Mouse (Mus musculus) forebrain, embryonic 14.5 days (tissue): ENCODE data around the gene Rabac1. TPM values are rescaled to one million over a fixed set of nuclear protein-coding genes. Genes with fewer than 3 reads are reported as not detected.
A peak's percentile ranks its signal among the peaks of the same experiment; 100 is the strongest.

Experiments
- ATAC-seq: fragments of 200-750 bp; cut with Nextera tagmentation; 2 replicates; pipeline ENCODE4 v1.8.0; 2017; ENCODE audit warnings: mild to moderate bottlenecking, moderate library complexity
- DNase-seq: peaks from one replicate; pipeline ENCODE4 v3.0.0-alpha.2; 2015; ENCODE audit warnings: low spot score
- H3K27ac ChIP-seq: fragments of 300-500 bp; sonication (generic); 2 replicates; pipeline ENCODE4 v1.5.1; 2014; ENCODE audit warnings: low read depth, mild to moderate bottlenecking, control low read depth, low read length, moderate library complexity
- H3K27me3 ChIP-seq: fragments of 300-500 bp; sonication (generic); replicated peaks from 2 replicates; pipeline ENCODE4 v1.6.1; 2014; ENCODE audit warnings: low read length, control low read depth, mixed read lengths; ENCODE audit not compliant: control insufficient read depth, insufficient read depth
- H3K36me3 ChIP-seq: fragments of 300-500 bp; sonication (generic); 2 replicates; pipeline ENCODE4 v1.6.1; 2014; ENCODE audit warnings: low read length, control low read depth; ENCODE audit not compliant: control insufficient read depth, insufficient read depth
- H3K4me1 ChIP-seq: fragments of 300-500 bp; sonication (generic); 2 replicates; pipeline ENCODE4 v1.6.1; 2014; ENCODE audit warnings: antibody characterized with exemption, low read length, control low read depth; ENCODE audit not compliant: control insufficient read depth, insufficient read depth
- H3K4me2 ChIP-seq: fragments of 300-500 bp; sonication (generic); 2 replicates; pipeline ENCODE4 v1.6.1; 2014; ENCODE audit warnings: mild to moderate bottlenecking, control low read depth, low read length
- H3K4me3 ChIP-seq: fragments of 300-500 bp; sonication (generic); 2 replicates; pipeline ENCODE4 v1.5.1; 2014; ENCODE audit warnings: low read depth, low read length, control low read depth
- H3K9ac ChIP-seq: fragments of 300-500 bp; sonication (generic); 2 replicates; pipeline ENCODE4 v1.6.1; 2014; ENCODE audit warnings: mild to moderate bottlenecking, low read length, control low read depth, moderate library complexity
- H3K9me3 ChIP-seq: fragments of 300-500 bp; sonication (generic); replicated peaks from 2 replicates; pipeline ENCODE4 v1.6.1; 2016; ENCODE audit warnings: low read length, control low read depth, mixed read lengths; ENCODE audit not compliant: control insufficient read depth
- whole genome bisulfite sequencing: fragments of 180-500 bp; shearing (Covaris S2); extraction: QIAGEN DNeasy Blood & Tissue Kit; methylation state at CpG from one replicate; pipeline ENCODE4 v1.1.7; 2014; 5-methylcytosine and 5-hydroxymethylcytosine counted together
- polyA plus RNA-seq: library from polyadenylated mRNA; unstranded; fragments of >200 nt; fragmentation: Nextera tagmentation; extraction: Ambion mirVana; gene quantifications from 2 replicates; pipeline ENCODE4 v1.2.1, GENCODE M21; 2014

The Rabac1 gene
- polyA plus RNA-seq, 1 experiment from 2014 or later, result 248 TPM

DNA sequence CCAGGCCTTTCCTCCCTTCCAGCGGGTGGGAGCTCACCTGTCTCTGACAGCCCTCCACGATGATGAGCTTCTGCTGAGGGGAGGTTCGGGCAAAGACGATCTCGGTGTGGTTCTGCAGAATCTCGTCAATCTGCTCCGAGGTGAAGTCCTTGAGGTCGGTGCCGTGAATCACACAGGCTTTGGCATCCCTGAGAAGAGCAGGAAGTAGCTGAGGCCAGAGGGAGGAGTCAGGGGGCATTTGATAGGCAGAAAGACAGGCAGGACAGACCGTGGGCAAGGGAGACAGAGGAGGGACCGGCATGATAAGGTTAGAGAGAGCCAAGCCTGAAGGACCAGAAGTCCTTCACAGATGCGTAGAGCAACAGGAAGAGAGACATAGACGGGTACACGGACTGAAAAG is 15.4 kb upstream of the Rabac1 start:
- DNase-seq (no peak), ATAC-seq (no peak)
- Histone ChIP-seq H3K4me1 (no peaks in the 10 kb centered on the region), H3K36me3 (peaks cover 88% of the 10 kb centered on the region), H3K4me3 (no peak overlapping the region), H3K27me3 (no peaks in the 10 kb centered on the region), H3K9me3 (no peaks in the 10 kb centered on the region), H3K4me2 (no peak overlapping the region), H3K27ac (no peak overlapping the region), H3K9ac (no peak overlapping the region)
- WGBS, result 91% methylated on average over 14 of the region's 14 CpGs

GRCm38 (mm10) chr7:24985799-24986198 is 13.2 kb upstream of the Rabac1 start:
- 62% methylated on average over 5 of the region's 5 CpGs for WGBS
- H3K4me1 ChIP-seq, result no peaks in the 10 kb centered on the region
- no peak for ATAC-seq
- no peak overlapping the region for H3K27ac ChIP-seq
- no peaks in the 10 kb centered on the region for H3K27me3 ChIP-seq
- no peak overlapping the region for H3K9ac ChIP-seq
- peak; percentile 17 for DNase-seq
- no peaks in the 10 kb centered on the region for H3K9me3 ChIP-seq
- H3K4me3 ChIP-seq, result no peak overlapping the region
- H3K4me2 ChIP-seq, result no peak overlapping the region
- H3K36me3 ChIP-seq, result peaks cover 86% of the 10 kb centered on the region

DNA sequence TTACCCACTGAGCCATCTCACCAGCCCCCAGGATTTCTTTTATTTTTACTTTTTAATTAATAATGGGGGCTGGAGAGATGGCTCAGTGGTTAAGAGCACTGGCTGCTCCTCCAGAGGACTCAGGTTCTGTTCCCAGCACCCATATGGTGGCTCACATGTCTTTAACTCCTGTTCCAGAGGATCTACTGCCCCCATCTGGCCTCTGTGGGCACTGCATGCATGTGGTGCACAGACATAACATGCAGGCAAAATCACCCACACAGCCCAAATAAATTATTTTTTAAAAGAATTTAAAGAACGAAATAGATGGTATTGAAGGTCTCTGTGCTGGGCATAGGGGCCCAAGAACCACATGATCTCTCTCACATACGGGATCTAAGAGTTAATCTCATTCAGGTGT is 11.8 kb upstream of the Rabac1 start:
- Histone ChIP-seq H3K27me3 (no peaks in the 10 kb centered on the region), H3K9ac (no peak overlapping the region), H3K36me3 (peaks cover 85% of the 10 kb centered on the region), H3K4me2 (no peak overlapping the region), H3K4me1 (no peaks in the 10 kb centered on the region), H3K27ac (no peak overlapping the region), H3K9me3 (no peaks in the 10 kb centered on the region), H3K4me3 (no peak overlapping the region)
- DNase-seq (no peak), ATAC-seq (no peak)
- WGBS, result 96% methylated on average over 2 of the region's 2 CpGs

GRCm38 (mm10) chr7:24983396-24983795 is 10.8 kb upstream of the Rabac1 start:
- Histone ChIP-seq H3K27ac (no peak overlapping the region), H3K4me2 (no peak overlapping the region), H3K9me3 (no peaks in the 10 kb centered on the region), H3K9ac (no peak overlapping the region), H3K27me3 (no peaks in the 10 kb centered on the region), H3K36me3 (peaks cover 85% of the 10 kb centered on the region), H3K4me1 (no peaks in the 10 kb centered on the region), H3K4me3 (no peak overlapping the region)
- 92% methylated on average over 5 of the region's 5 CpGs for WGBS
- DNase-seq (no peak), ATAC-seq (no peak)

GRCm38 (mm10) chr7:24980439-24980838 is 7.9 kb upstream of the Rabac1 start:
- no peak for DNase-seq
- H3K27me3 ChIP-seq, result no peaks in the 10 kb centered on the region
- 85% methylated on average over 7 of the region's 7 CpGs for WGBS
- ATAC-seq, result no peak
- no peak overlapping the region for H3K4me2 ChIP-seq
- H3K4me3 ChIP-seq, result no peak overlapping the region
- no peak overlapping the region for H3K9ac ChIP-seq
- H3K9me3 ChIP-seq, result no peaks in the 10 kb centered on the region
- peaks cover 69% of the 10 kb centered on the region for H3K36me3 ChIP-seq
- H3K27ac ChIP-seq, result no peak overlapping the region
- H3K4me1 ChIP-seq, result no peaks in the 10 kb centered on the region

- Histone ChIP-seq H3K4me1 (no peaks in the 10 kb centered on the region), H3K36me3 (peaks cover 58% of the 10 kb centered on the region), H3K27ac (no peak overlapping the region), H3K4me2 (no peak overlapping the region), H3K27me3 (no peaks in the 10 kb centered on the region), H3K4me3 (no peak overlapping the region), H3K9ac (no peak overlapping the region), H3K9me3 (no peaks in the 10 kb centered on the region)
- ATAC-seq (no peak), DNase-seq (no peak)
- WGBS, result 92% methylated on average over 7 of the region's 7 CpGs
Observed at GRCm38 (mm10) chr7:24978781-24979180, 6.2 kb upstream of the Rabac1 start.

DNA sequence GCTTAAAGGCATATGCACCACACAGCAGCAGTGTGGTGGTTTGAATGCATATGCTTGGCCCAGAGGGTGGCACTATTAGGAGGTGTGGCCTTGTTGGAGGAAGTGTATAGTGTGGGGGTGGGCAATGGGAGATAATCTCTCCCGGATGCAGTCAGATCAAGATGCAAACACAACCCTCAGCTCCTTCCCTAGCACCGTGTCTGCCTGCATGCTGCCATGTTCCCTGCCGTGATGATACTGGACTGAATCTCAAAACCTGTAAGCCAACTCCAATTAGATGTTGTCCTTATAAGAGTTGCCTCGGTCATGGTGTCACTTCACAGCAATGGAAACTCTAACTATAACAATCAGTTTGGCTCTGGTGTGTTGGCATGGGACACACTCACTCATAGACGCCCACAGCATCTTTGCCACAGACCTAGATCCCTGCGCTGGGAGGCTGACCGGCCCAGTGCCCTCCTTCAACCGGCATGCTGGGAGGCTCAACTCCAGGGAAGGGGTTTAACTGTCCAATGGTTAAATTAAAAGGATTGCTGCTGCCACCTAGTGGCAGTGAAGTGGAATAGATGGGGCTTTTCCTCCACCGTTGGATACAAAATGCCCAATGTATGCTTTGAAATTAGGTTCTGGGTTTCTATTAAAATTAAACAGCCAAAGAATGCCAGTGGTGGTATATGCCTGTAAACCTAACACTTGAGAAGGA is 2.5 kb upstream of the Rabac1 start:
- peaks cover 28% of the 10 kb centered on the region for H3K36me3 ChIP-seq
- no peak overlapping the region for H3K4me3 ChIP-seq
- 33% methylated on average over 9 of the region's 9 CpGs for WGBS
- H3K9ac ChIP-seq, result no peak overlapping the region
- no peak overlapping the region for H3K4me2 ChIP-seq
- no peak overlapping the region for H3K27ac ChIP-seq
- H3K9me3 ChIP-seq, result no peaks in the 10 kb centered on the region
- peaks cover 4% of the 10 kb centered on the region; the same call in 1 of the 2 replicates for H3K4me1 ChIP-seq
- DNase-seq (peak; percentile 79), ATAC-seq (no peak)
- no peaks in the 10 kb centered on the region for H3K27me3 ChIP-seq

DNA sequence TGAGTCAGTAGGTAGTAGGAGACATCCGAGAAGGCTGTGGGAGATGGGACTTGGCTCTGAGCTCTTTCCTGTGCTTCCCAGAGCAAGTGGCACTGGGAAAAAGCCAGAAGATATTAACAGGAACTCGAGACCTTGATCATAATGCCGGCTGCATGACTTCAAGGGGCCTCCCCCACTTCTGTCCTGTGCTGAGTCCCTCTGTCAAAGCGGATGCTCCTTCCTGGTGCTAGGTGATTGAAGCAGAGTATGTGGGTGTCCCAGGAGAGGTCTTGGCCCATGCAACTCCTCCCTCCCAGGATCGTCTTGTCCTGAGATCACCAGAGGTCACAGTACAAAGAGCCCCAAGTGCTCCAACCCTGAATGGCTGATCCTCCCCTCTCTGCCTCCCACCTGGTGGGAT is 1.3 kb upstream of the Rabac1 start:
- Histone ChIP-seq H3K4me3 (no peak overlapping the region), H3K9ac (no peak overlapping the region), H3K36me3 (peaks cover 21% of the 10 kb centered on the region), H3K4me1 (peaks cover 4% of the 10 kb centered on the region; the same call in 1 of the 2 replicates), H3K9me3 (no peaks in the 10 kb centered on the region), H3K27me3 (no peaks in the 10 kb centered on the region), H3K4me2 (no peak overlapping the region), H3K27ac (no peak overlapping the region)
- no peak for DNase-seq
- ATAC-seq, result no peak
- 87% methylated on average over 5 of the region's 5 CpGs for WGBS

DNA sequence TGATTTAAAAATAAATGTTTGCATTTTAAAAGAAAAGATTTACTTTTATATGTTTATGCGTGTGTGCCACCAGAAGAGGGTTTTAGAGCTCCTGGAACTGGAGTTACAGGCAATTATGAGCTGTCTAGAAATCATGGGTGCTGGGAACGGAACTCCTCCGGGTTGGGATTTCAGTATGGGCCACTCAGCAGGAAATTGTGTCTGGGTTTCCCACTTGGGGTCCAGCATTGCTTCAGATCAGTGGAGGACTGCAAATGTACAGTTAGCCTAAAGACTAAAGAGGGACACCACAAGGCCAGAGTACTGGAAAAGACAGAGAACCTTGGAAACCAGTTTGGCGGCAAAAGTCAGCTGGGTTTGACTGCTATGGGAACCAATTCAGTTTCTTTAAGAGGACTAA is 654 bp upstream of the Rabac1 start:
- Histone ChIP-seq H3K27ac (no peak overlapping the region), H3K4me3 (no peak overlapping the region), H3K9me3 (no peaks in the 10 kb centered on the region), H3K27me3 (no peaks in the 10 kb centered on the region), H3K9ac (no peak overlapping the region), H3K4me1 (peaks cover 4% of the 10 kb centered on the region; the same call in 1 of the 2 replicates), H3K36me3 (peaks cover 14% of the 10 kb centered on the region), H3K4me2 (no peak overlapping the region)
- ATAC-seq (no peak), DNase-seq (no peak)
- WGBS, result 86% methylated on average over 4 of the region's 4 CpGs
